Mouse (Mus musculus) kidney, adult 2 months (tissue): ENCODE data around the gene Gm10644.

ENCODE experiments used
- CTCF ChIP-seq: fragments of 200-500 bp; conservative IDR thresholded peaks from 2 replicates; pipeline ENCODE4 v1.5.1; 2011; ENCODE audit warnings: low read depth, mild to moderate bottlenecking, control low read depth, low read length, moderate library complexity, mixed read lengths; ENCODE audit not compliant: insufficient read depth, insufficient read length
- POLR2A ChIP-seq: fragments of 200-500 bp; IDR thresholded peaks from one replicate; pipeline ENCODE4 v1.6.1; 2011; ENCODE audit warnings: low read depth, low read length, control low read depth

DNA sequence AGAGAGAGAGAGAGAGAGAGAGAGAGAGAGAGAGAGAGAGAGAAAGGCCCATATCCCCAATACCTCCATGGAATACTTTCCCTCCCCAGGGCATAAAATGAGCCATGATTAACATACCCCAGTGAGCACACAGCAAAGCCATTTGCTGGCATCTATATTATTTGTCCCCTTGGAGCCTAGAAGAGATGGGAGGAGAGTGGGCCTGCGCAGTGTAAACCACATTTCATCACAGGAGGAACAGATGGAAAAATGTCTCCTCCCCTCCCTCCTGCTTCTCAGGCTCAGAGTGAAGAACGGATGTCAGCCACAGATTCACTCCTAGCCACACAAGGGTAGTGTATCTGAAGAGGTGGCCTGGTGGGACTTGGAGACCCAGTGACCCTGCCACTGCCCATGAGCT lies 66.6 kb downstream of the Gm10644 start:
- TF ChIP-seq CTCF (no peak), POLR2A (no peak)
